Mouse (Mus musculus) kidney, embryonic 16.5 days (tissue): Measurements from ENCODE around the gene Mrm3. TPM values are rescaled to one million over a fixed set of nuclear protein-coding genes. Genes with fewer than 3 reads are reported as not detected.
A peak's percentile ranks its signal among the peaks of the same experiment; 100 is the strongest.

Source experiments
- ATAC-seq: fragments of 200-750 bp; cut with Nextera tagmentation; 2 replicates; pipeline ENCODE4 v1.8.0; 2017; ENCODE audit warnings: moderate TSS enrichment; ENCODE audit not compliant: low FRiP score, low TSS enrichment
- H3K27ac ChIP-seq: fragments of 300-500 bp; sonication (generic); 2 replicates; pipeline ENCODE4 v1.5.1; 2014; ENCODE audit warnings: low read length
- H3K27me3 ChIP-seq: fragments of 300-500 bp; sonication (generic); 2 replicates; pipeline ENCODE4 v1.6.1; 2014; ENCODE audit warnings: low read length, control low read depth, mixed read lengths; ENCODE audit not compliant: insufficient read depth
- H3K36me3 ChIP-seq: fragments of 300-500 bp; sonication (generic); 2 replicates; pipeline ENCODE4 v1.6.1; 2014; ENCODE audit warnings: low read length, control low read depth, mixed read lengths; ENCODE audit not compliant: insufficient read depth
- H3K4me1 ChIP-seq: fragments of 300-500 bp; sonication (generic); 2 replicates; pipeline ENCODE4 v1.6.1; 2014; ENCODE audit warnings: low read length, control low read depth, mixed read lengths; ENCODE audit not compliant: insufficient read depth
- H3K4me2 ChIP-seq: fragments of 300-500 bp; sonication (generic); replicated peaks from 2 replicates; pipeline ENCODE4 v1.6.1; 2014; ENCODE audit warnings: low read depth, low read length
- H3K4me3 ChIP-seq: fragments of 300-500 bp; sonication (generic); 2 replicates; pipeline ENCODE4 v1.5.1; 2014; ENCODE audit warnings: mild to moderate bottlenecking, low read length
- H3K9ac ChIP-seq: fragments of 300-500 bp; sonication (generic); replicated peaks from 2 replicates; pipeline ENCODE4 v1.6.1; 2014; ENCODE audit warnings: low read length
- H3K9me3 ChIP-seq: fragments of 300-500 bp; sonication (generic); 2 replicates; pipeline ENCODE4 v1.6.1; 2016; ENCODE audit warnings: low read length, control low read depth
- WGBS: fragments of 180-500 bp; shearing (Covaris S2); extraction: QIAGEN DNeasy Blood & Tissue Kit; methylation state at CpG from one replicate; pipeline ENCODE4 v1.1.7; 2014; 5-methylcytosine and 5-hydroxymethylcytosine counted together
- polyA plus RNA-seq: library from polyadenylated mRNA; unstranded; fragments of >200 nt; fragmentation: Nextera tagmentation; extraction: Ambion mirVana; gene quantifications from 2 replicates; pipeline ENCODE4 v1.2.1, GENCODE M21; 2015

Mrm3 gene
- polyA plus RNA-seq, 1 experiment from 2014 or later = 29.1 TPM

GRCm38 (mm10) chr11:76285431-76286075 is 42.0 kb downstream of the Mrm3 start:
- no peak overlapping the region for H3K9ac ChIP-seq
- no peaks in the 10 kb centered on the region; the same call in 1 of the 2 replicates for H3K9me3 ChIP-seq
- H3K27me3 ChIP-seq = no peaks in the 10 kb centered on the region
- H3K36me3 ChIP-seq = no peaks in the 10 kb centered on the region
- no peak overlapping the region for H3K4me3 ChIP-seq
- no peak for ATAC-seq
- peaks cover 52% of the 10 kb centered on the region for H3K4me1 ChIP-seq
- 27% methylated on average over 7 of the region's 7 CpGs for WGBS
- H3K27ac ChIP-seq = peak overlapping the region; percentile 17; the same call in 1 of the 2 replicates
- H3K4me2 ChIP-seq = no peak overlapping the region

GRCm38 (mm10) chr11:76286534-76287126 is 43.1 kb downstream of the Mrm3 start:
- Histone ChIP-seq H3K27ac (no peak overlapping the region), H3K4me1 (peaks cover 54% of the 10 kb centered on the region), H3K9me3 (no peaks in the 10 kb centered on the region; the same call in 1 of the 2 replicates), H3K9ac (no peak overlapping the region), H3K27me3 (no peaks in the 10 kb centered on the region), H3K4me2 (no peak overlapping the region), H3K4me3 (no peak overlapping the region), H3K36me3 (no peaks in the 10 kb centered on the region)
- WGBS = 50% methylated on average over 10 of the region's 10 CpGs
- ATAC-seq = no peak

- no peaks in the 10 kb centered on the region; the same call in 1 of the 2 replicates for H3K9me3 ChIP-seq
- H3K4me3 ChIP-seq = no peak overlapping the region
- no peaks in the 10 kb centered on the region for H3K27me3 ChIP-seq
- H3K36me3 ChIP-seq = no peaks in the 10 kb centered on the region
- ATAC-seq = 0 out of 2 replicates have a peak, but pooled peaks have one; percentile 14
- H3K4me1 ChIP-seq = peaks cover 61% of the 10 kb centered on the region
- H3K9ac ChIP-seq = no peak overlapping the region
- H3K4me2 ChIP-seq = no peak overlapping the region
- H3K27ac ChIP-seq = no peak overlapping the region
- WGBS = 33% methylated on average over 10 of the region's 10 CpGs
Measured at GRCm38 (mm10) chr11:76287301-76287700, 43.8 kb downstream of the Mrm3 start.

GRCm38 (mm10) chr11:76288645-76289044 is 45.1 kb downstream of the Mrm3 start:
- peaks cover 74% of the 10 kb centered on the region for H3K4me1 ChIP-seq
- WGBS = 85% methylated on average over 6 of the region's 6 CpGs
- no peak overlapping the region for H3K9ac ChIP-seq
- H3K9me3 ChIP-seq = no peaks in the 10 kb centered on the region; the same call in 1 of the 2 replicates
- no peaks in the 10 kb centered on the region for H3K36me3 ChIP-seq
- no peak overlapping the region for H3K27ac ChIP-seq
- H3K27me3 ChIP-seq = no peaks in the 10 kb centered on the region
- no peak overlapping the region for H3K4me2 ChIP-seq
- H3K4me3 ChIP-seq = no peak overlapping the region
- ATAC-seq = no peak

GRCm38 (mm10) chr11:76290367-76290766 is 46.9 kb downstream of the Mrm3 start:
- H3K9me3 ChIP-seq = no peaks in the 10 kb centered on the region
- H3K4me1 ChIP-seq = peaks cover 82% of the 10 kb centered on the region
- 21% methylated on average over 11 of the region's 11 CpGs for WGBS
- no peaks in the 10 kb centered on the region for H3K27me3 ChIP-seq
- no peaks in the 10 kb centered on the region for H3K36me3 ChIP-seq
- H3K4me2 ChIP-seq = 0 out of 2 replicates have a peak overlapping the region, but pooled peaks have one; percentile 9
- peak overlapping the region; percentile 68 for H3K27ac ChIP-seq
- no peak for ATAC-seq
- H3K9ac ChIP-seq = peak overlapping the region; percentile 50
- no peak overlapping the region for H3K4me3 ChIP-seq

GRCm38 (mm10) chr11:76291960-76292359 is 48.4 kb downstream of the Mrm3 start:
- Histone ChIP-seq H3K4me3 (no peak overlapping the region), H3K36me3 (no peaks in the 10 kb centered on the region), H3K9me3 (no peaks in the 10 kb centered on the region), H3K27me3 (no peaks in the 10 kb centered on the region), H3K9ac (peak overlapping the region; percentile 33; the same call in 1 of the 2 replicates), H3K4me2 (peak overlapping the region; percentile 36), H3K27ac (peak overlapping the region; percentile 67), H3K4me1 (peaks cover 73% of the 10 kb centered on the region)
- ATAC-seq = no peak
- 54% methylated on average over 4 of the region's 4 CpGs for WGBS

GRCm38 (mm10) chr11:76292398-76292797 is 48.9 kb downstream of the Mrm3 start:
- ATAC-seq = peak; percentile 29; the same call in 1 of the 2 replicates
- H3K36me3 ChIP-seq = no peaks in the 10 kb centered on the region

GRCm38 (mm10) chr11:76292831-76293230 is 49.3 kb downstream of the Mrm3 start:
- H3K4me2 ChIP-seq = peak overlapping the region; percentile 36
- no peak overlapping the region for H3K4me3 ChIP-seq
- no peaks in the 10 kb centered on the region for H3K9me3 ChIP-seq
- peaks cover 65% of the 10 kb centered on the region for H3K4me1 ChIP-seq
- 45% methylated on average over 6 of the region's 6 CpGs for WGBS
- no peaks in the 10 kb centered on the region for H3K27me3 ChIP-seq
- peak; percentile 32; the same call in 1 of the 2 replicates for ATAC-seq
- peak overlapping the region; percentile 67 for H3K27ac ChIP-seq
- no peaks in the 10 kb centered on the region for H3K36me3 ChIP-seq
- H3K9ac ChIP-seq = 0 out of 2 replicates have a peak overlapping the region, but pooled peaks have one; percentile 35

More at GRCm38 (mm10) chr11:76292398-76292797, 48.9 kb downstream of the Mrm3 start:
- Histone ChIP-seq H3K4me3 (no peak overlapping the region), H3K27ac (peak overlapping the region; percentile 67), H3K9me3 (no peaks in the 10 kb centered on the region), H3K4me2 (peak overlapping the region; percentile 36), H3K9ac (peak overlapping the region; percentile 35; the same call in 1 of the 2 replicates), H3K27me3 (no peaks in the 10 kb centered on the region), H3K4me1 (peaks cover 69% of the 10 kb centered on the region)
- WGBS = 21% methylated on average over 15 of the region's 15 CpGs

- H3K4me1 ChIP-seq = peaks cover 59% of the 10 kb centered on the region
- WGBS = 58% methylated on average over 5 of the region's 5 CpGs
- 0 out of 2 replicates have a peak overlapping the region, but pooled peaks have one; percentile 9 for H3K27ac ChIP-seq
- H3K27me3 ChIP-seq = no peaks in the 10 kb centered on the region
- H3K9me3 ChIP-seq = no peaks in the 10 kb centered on the region
- no peak overlapping the region for H3K9ac ChIP-seq
- ATAC-seq = no peak
- H3K4me3 ChIP-seq = no peak overlapping the region
- no peak overlapping the region for H3K4me2 ChIP-seq
- no peaks in the 10 kb centered on the region for H3K36me3 ChIP-seq
Measured at GRCm38 (mm10) chr11:76294078-76294477, 50.6 kb downstream of the Mrm3 start.

GRCm38 (mm10) chr11:76294836-76295235 is 51.3 kb downstream of the Mrm3 start:
- Histone ChIP-seq H3K4me1 (peaks cover 53% of the 10 kb centered on the region), H3K9me3 (no peaks in the 10 kb centered on the region), H3K4me3 (no peak overlapping the region), H3K27ac (0 out of 2 replicates have a peak overlapping the region, but pooled peaks have one; percentile 1), H3K27me3 (no peaks in the 10 kb centered on the region), H3K9ac (no peak overlapping the region), H3K4me2 (no peak overlapping the region), H3K36me3 (no peaks in the 10 kb centered on the region)
- ATAC-seq = no peak
- WGBS = 48% methylated on average over 9 of the region's 9 CpGs
